Mouse (Mus musculus) ovary, postnatal 14 days (tissue): ENCODE measurements around the gene Cnr2.
A peak's percentile ranks its signal among the peaks of the same experiment; 100 is the strongest.
"Not testable (repeated sequence)": the region's sequence is repeated elsewhere in the genome, so short reads cannot be mapped to it uniquely, and the experiment has no call there.

ENCODE experiments used
- DNase-seq: peaks from one replicate; pipeline ENCODE4 v3.0.0; 2022; ENCODE audit warnings: low spot score

Gene Cnr2

DNA sequence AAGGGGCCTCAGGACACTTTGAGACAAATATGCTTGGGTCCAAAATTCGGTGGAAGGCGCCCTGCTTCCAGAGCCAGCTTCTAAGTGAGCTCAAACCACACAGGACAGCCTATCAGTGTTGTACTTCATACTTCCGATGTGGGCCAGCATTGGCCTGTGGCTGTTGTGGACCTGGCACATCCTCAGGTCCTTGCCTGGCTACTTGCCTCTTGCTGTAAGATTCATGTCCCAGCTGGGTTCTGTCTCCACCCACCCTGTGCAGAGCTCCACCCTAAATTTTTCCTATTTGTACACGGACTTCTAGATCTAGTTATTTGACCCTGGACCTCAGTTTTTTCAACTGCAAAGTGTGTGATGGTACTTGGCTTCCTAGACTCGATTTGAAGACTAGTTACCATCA lies 40.3 kb downstream of the Cnr2 start:
- no peak for DNase-seq

- no peak for DNase-seq
Observed at GRCm38 (mm10) chr4:135938858-135939257, 43.7 kb downstream of the Cnr2 start.

- not testable (repeated sequence) for DNase-seq
Observed at GRCm38 (mm10) chr4:135941026-135941425, 45.8 kb downstream of the Cnr2 start.

- DNase-seq, result no peak
Observed at GRCm38 (mm10) chr4:135942193-135942592, 47.0 kb downstream of the Cnr2 start.

- DNase-seq, result no peak
Observed at GRCm38 (mm10) chr4:135943389-135943788, 48.2 kb downstream of the Cnr2 start.

GRCm38 (mm10) chr4:135945706-135946105 lies 50.5 kb downstream of the Cnr2 start:
- DNase-seq, result no peak

GRCm38 (mm10) chr4:135946278-135946658 lies 51.1 kb downstream of the Cnr2 start, which contains the start of gene Hmgcl:
Gene Hmgcl (plus strand): TSS chr4:135946448.
- peak; percentile 88 for DNase-seq

DNA sequence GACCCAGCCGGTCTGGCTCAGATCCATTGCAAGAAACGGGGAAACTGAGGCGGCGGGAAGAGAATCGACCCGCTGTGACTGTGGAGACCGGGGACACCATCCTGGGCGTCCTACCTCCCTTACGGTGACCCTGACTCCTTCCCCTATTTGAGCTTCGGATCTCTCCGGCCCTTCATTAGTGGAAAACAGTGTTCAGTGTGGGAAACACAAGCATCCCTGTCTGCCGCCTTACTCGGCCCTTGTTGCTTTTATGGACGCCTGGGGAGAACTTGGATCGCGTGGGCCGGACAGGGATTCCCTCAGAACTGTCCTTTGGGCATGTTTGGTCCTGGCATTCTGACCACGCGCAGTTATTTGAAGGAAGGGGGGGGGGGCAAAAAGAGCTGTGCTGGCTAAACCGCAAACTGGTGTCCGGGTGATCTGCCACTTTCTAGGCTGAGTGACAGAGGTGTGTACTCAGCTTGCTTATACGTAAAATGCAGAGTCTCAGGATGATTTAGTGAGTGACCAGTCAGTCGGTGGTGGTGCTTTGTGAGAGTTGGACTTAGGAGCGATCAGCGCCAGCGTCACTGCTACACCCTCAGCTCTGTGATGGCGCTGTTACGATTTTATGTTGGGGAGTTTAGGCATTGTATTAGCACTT lies 51.6 kb downstream of the Cnr2 start:
- no peak for DNase-seq

DNA sequence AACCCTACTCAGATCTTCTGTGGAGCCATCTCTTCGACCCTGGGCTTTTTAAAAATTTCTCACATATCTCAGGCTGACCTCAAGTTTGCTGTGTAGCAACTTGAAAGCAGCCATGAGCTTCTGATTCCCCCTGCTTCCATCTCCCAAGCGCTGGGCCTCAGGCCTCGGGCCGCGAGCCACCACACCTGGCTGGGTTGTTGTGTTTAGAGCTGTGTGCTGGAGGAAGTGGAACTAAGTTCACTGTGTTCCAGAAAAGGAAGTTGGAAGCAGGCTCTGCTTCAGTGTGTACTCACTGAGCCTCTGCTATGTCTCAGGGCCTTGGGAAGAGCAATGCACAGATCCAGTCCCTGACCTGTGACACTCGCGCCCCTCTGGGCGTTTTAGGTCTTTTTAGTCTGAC lies 52.9 kb downstream of the Cnr2 start:
- DNase-seq, result no peak

GRCm38 (mm10) chr4:135949475-135949874 lies 54.3 kb downstream of the Cnr2 start:
- DNase-seq, result no peak

DNA sequence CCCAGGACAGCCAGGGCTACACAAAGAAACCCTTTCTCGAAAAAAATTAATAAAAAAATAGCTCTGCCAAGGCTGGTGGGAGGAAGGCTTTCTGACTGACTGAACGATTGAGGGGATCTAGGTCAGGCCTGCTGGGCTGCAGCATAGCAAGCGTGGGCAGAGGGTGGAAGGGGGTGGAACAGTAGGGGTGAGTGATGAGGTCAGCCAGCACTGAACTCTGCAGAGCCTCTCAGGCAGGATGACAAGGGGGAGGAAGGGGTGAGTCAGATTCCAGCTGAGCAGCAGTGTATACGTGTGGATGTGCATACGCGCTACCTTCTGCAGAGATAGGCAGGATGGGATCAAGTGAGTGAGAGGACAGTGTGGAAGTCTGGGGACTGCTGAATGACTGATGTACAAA lies 54.7 kb downstream of the Cnr2 start:
- no peak for DNase-seq

DNA sequence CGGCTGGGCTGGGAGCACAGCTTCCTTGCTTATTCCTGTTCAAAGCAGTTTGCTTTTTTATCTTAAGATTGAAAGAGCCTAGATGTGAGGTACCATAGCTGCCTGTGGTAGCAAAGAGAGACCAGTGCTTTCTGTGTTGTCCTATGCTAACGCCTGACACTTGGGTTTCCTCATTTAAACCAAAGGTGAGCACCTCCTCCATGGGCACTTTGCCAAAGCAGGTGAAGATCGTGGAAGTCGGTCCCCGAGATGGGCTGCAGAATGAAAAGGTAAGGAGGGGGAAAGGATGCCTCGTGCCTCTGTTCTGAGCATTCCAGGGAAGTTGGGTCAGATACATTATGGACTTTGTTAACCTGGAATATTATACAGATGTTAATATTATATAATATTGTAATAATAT lies 55.2 kb downstream of the Cnr2 start:
- DNase-seq, result no peak

DNA sequence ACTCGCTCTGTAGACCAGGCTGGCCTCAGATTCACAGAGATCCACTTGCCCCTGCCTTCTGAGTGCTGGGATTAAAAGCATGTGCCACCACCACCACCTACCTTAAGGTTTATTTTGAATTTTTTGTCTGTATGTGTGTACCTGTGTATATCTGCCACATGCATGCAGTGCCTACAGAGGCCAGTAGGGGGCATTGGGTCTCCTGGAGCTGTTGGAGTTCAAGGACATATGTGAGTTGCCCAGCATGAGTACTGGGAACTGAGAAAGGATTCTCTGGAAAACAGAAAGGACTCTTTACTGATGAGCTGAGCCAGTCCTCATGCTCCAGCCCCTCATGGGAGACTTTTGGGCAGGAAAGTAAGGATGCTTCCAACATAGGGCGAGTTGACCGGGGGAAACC lies 56.3 kb downstream of the Cnr2 start:
- DNase-seq, result no peak

GRCm38 (mm10) chr4:135953179-135953578 lies 58.0 kb downstream of the Cnr2 start:
- no peak for DNase-seq

DNA sequence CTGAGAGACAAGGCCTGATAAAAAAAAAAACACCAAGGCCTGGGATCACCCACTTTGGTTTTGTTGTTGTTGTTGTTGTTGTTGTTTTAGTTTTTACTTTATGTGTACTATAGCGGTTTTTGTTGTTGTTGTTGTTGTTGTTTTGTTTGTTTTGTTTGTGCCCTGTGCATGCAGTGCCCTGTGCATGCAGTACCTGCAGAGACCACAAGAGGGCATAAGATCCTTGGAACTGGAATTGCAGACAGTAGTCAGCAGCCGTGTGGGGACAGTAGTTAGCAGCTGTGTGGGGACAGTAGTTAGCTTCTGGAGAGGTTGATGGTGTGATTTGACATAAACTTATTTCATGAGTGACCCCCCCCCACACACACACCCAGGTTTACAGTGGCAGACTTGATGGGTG lies 59.0 kb downstream of the Cnr2 start:
- peak; percentile 76 for DNase-seq

GRCm38 (mm10) chr4:135955886-135956285 lies 60.7 kb downstream of the Cnr2 start:
- DNase-seq, result no peak

GRCm38 (mm10) chr4:135958354-135958753 lies 63.2 kb downstream of the Cnr2 start:
- DNase-seq, result no peak

- peak; percentile 70 for DNase-seq
Observed at GRCm38 (mm10) chr4:135960717-135961116, 65.5 kb downstream of the Cnr2 start.

DNA sequence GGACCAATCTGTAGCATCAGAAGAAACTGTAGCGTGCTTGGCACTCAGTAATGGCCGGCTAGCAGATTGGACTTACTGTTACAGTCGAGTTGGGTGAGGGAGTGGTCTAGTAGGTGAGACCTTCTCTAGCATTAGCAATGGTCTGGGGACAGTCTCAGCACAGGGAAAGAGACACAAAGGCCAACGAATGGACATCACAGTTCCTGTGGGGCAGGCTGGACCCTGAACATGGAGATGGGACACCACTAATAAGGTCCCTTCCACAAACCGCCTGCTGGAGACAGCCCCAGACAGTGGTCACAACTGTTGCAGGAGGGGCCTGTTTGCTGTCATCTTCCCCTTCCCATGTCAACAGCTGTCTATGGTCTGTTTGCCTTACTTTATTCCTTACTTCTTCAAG lies 66.5 kb downstream of the Cnr2 start:
- DNase-seq, result no peak

DNA sequence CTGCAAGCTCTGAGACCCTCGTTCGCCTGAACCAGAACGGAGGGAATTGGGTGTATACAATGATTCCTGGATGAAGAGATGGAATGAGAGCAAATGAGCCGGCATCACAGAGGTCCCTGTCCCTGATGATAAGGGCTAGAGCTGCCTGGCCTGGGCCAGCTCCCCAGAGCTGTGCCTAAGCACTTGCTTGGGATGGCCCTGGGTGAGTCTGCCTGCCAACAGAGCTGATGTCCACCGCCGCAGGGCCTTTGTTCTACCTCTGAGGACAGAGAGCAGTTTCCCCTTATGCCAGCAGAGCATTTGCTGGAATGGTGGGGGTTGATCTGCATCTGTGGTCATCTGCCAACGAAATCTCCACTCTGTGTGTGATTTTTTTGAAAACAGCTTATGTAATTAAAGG lies 67.0 kb downstream of the Cnr2 start:
- no peak for DNase-seq

- no peak for DNase-seq
Observed at GRCm38 (mm10) chr4:135962946-135963345, 67.8 kb downstream of the Cnr2 start.

DNA sequence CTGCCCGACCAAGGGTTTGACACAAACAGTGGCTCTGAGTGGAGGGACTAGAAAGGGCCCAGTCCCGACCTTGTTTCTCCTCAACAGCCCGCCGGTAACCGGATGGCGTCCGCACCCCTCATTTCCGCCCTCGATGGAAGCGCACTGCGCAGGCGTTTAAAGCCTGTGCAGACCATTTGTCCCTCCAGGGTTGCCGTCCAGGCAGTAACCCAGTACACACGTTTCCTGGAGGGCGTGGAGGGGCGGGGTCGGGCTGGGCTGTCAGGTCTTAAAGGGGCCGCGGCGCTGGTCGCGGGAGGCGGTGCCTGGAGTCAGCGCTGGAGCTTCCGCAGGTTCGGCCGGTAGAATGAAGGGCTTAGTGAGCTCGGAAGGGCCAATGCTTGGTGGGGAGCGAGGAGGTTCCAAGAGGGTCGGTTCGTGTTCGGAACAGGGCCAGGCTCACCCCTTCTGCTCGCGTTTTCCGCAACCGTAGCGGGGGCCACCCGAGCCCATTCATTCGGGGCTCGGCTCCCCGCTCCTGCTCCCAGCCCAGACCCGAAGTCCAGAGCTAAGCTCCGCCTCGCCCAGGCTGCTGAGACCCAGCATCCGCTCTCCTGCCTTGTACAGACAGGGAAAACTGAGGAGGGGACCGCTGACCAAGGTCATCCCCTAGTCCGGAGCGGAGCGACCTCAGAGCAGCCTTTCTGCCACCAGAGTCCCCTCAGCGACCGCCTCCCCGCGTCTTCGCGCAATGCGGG lies 68.4 kb downstream of the Cnr2 start, which contains the start of gene Gale:
TSS of gene Gale (plus strand) at position 271 of the 737 bp plus-strand sequence.
- DNase-seq, result peak; percentile 83

DNA sequence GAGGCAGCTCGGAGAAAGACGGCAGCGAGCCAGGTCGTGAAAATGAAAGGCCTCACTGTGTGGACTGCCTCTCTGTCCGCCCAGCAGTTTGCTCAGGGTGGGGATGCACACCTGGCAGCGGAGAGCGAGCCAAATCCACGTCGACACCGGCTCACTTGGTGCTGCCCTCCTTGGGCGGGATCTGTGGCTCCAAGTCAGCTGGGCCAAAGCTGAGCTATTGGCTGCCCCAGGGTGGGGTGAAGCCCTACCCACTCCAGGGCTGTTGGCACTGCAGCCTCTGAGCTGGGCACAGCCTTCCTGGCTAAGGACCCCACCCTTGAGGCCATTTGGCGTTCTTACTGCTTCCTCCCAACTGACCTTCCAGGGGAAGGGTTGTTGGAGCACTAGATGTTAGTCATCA lies 69.2 kb downstream of the Cnr2 start:
- DNase-seq, result peak; percentile 44

GRCm38 (mm10) chr4:135965113-135965512 lies 69.9 kb downstream of the Cnr2 start:
- no peak for DNase-seq
